Mouse (Mus musculus) inflammation-experienced regulatory T-cells, adult 6 months (primary cell): ENCODE data around the gene Slc16a13. TPM values are rescaled to one million over a fixed set of nuclear protein-coding genes. Genes with fewer than 3 reads are reported as not detected.

ENCODE experiments used
- ATAC-seq: one replicate; pipeline ENCODE4 v1.8.0; 2017
- polyA plus RNA-seq, 3 experiments: library from polyadenylated mRNA; unstranded; fragments of 100-300 nt; shearing (Covaris generic); gene quantifications; one replicate each; pipeline ENCODE4 v1.2.1; 2017

Slc16a13 gene
- polyA plus RNA-seq, 3 experiments from 2014 or later = 2.3 to 4.3 (median 3.2) TPM

DNA sequence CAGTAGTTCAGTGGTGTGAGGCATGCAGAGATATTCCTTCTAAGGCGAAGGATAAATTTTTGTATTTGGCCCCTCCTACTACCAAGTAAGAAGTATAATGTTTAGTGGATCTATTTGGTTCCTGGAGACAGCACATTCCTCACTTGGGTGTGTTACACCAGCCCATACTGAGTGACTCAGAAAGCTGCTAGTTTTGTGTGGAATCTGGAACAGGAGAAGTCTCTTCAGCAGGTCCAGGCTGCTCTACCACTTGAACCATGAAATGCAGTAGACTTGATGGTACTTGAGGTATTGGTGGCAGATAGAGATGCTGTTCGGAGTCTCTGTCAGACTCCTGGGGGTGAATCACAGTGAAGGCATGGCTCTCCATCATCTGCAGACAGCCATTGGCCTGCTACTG lies 10.2 kb downstream of the Slc16a13 start:
- no peak for ATAC-seq

DNA sequence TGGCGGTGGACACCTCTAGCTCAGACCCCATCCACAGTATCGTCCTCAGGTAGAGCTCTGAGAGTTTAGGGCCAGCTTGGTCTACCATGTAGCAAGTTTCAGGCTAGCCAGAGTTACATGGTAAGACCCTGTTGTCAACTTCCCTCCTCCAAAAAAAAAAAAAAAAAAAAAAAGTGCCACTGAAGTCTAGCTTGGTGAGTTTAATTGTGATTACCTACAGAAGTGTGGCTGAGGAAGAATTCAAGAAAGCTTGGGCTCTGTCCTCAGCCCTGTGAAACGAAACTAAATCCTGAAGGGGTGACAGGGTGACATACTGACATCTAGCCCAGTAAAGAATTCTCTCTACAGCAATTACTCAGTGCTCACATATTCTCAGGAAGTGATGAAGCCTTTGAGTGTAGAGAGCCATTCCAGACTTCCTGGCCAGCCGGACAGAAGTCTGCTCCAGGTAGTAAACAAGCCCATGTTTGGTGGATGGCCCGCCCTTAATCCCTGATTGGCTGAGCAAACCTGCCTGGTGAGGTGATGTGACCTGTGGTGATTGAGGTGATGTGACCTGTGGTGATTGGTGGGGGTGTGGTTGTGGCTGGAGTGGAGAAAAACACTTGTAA lies 12.0 kb downstream of the Slc16a13 start:
- ATAC-seq = no peak

DNA sequence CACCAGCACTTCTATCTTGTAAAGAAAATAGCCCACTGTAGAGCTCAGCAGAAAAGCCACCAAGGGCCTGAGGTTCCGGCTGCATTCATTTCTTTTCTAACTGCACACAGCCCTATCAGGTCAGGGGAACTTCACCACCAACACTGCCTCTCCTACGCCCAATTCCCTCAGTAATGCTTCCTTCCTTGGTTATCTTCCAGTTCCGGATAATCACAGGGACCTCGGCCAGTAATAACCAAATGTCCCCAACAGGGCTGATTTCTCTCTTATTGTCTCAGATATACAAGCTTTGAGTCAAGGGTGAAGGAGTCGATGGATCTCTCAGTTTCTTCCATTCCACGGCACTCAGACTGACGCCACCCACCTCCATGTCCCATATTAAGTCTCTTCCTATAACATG lies 13.6 kb downstream of the Slc16a13 start:
- ATAC-seq = no peak

DNA sequence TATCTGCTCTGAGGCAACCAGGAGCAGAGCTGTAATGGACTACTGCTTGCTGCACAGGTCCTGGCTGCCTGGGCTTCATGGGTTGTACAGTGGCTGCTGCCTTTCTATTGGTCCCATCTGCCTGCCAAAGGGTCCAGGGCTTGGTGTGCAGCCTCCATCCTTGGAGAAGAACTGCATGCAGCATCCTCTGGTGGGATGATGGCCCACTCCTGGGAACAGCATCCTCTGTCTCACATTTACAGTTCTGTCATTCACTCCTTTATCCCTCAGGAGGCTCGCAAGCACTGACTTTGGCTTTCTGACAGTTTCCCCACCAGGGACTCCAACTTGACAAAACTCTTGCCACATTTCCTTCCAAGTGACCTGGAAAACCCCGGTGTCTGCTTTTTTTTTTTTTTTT lies 14.1 kb downstream of the Slc16a13 start:
- no peak for ATAC-seq

DNA sequence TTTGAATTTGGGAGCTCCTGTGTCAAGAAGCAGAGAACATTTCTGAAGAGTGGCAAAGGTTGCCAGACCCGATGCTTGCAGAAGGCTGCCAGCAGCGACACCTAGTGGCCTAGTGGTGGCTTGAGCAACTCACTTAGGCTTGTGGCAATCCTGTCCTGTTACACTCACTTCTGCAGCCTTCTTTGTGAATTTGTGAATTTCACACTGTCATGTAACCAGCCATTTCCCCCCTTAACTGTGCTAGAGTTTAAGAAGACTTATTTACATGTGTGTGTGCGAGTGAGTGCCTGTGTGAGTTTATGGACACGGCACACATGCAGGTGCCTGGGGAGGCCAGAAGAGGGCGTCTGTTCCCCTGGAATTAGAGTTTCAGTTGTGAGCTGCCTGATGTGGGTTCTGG lies 19.2 kb downstream of the Slc16a13 start:
- no peak for ATAC-seq

DNA sequence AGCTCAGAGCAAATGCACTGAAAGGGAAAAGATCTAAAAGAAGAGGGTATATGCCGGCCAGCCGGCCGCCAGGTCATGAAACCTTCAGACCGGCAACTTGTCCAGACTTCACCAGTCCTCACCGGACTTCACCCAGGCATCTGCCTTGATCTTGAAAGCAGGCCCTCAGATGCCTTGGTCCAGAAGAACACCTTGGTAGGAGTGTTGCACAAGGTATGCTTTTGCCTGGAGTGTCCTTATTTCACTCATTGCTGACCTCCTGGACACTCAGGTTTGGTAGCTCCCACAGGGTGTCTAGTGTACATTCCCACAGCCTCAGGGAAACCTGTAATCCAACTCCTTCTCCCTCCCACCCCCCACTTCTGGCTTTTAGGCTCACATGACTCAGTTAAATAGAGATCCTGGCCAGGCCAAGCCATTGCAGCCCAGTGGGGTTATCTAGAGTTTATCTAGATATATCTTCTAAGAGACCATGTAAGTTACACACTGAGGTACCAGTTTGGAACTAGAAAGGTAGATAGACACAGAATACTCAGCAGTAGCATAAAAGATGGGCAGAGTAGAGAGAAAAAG lies 20.7 kb downstream of the Slc16a13 start:
- ATAC-seq = no peak

DNA sequence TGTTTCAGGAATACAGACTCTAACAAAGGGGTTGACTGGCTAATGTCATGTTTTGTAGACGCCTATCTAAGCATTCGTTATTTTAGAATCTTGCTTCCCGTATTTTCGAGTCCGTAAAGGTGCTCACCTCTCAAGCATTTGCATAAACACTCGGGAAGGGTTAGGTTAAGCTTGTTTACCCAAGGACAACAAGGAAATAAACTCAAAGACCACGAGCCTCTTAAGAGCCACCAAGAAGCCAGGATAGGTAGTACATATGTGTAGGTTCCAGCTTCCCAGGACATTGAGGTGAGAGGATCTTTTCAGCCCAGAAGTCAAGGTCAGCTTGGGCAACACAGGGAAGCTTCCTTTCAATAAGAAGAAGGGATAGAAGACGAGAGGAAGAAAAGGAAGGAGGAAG lies 21.8 kb downstream of the Slc16a13 start:
- no peak for ATAC-seq

DNA sequence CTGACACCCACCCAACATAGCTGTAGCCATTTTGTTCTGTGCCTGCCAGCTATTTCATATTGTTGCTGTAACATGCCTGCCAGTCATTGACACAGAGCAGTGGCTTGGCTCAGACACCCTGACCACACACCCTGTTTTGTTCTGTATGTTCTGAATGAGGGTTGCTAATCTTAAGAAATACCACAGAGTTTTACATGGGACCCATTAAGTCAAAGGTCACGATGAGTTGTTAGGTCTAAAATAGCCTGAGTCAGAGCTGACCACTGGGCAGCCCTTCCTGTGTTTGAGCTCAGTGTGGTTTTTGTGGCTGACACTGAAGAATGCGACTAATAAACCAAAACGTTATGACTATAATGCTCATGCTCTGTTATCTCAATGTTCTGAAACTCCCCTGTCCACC lies 22.5 kb downstream of the Slc16a13 start:
- no peak for ATAC-seq

DNA sequence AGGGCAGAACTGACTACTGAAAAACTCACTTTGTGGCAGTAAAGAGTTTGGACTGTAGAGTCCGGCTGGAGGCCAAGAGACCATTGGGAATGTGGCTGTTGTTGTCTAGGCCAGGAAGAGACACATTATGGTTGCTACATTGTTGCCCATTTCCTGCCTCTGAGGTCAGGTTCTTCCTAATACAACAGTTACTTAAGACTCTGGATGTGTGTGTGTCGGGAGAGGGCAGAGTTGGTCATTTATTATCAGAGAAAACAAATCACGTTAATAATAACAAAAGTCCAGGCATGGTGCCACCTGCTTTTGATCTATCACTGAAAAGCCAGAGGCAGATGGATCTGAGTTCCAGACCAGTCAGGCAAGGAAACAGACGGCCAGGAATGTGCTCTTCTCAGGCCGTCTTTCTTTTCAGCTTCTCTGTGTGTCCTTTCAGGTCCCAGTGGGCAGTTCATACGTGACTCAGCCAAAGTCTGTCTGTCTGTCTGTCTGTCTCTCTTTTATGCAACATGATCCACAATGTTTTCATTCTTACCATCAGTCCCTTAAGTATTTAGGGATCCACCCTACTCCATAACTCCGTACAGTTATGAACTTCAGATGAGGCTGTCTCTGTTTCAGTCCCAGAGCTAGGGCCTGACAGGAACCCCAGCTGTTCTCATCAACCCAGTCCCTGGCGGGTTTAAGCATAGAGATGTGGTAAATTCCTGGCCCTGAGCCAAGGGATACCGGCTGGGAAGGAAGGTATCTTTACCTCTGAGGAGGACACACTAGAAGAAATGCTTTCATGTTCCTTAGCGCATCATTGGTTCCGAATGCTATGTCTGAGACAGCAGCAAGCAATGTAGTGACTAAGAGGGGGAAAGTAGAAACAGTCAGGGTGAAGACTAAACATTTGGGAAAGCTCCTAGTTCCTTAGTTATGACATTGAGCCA lies 27.2 kb downstream of the Slc16a13 start:
- no peak for ATAC-seq

DNA sequence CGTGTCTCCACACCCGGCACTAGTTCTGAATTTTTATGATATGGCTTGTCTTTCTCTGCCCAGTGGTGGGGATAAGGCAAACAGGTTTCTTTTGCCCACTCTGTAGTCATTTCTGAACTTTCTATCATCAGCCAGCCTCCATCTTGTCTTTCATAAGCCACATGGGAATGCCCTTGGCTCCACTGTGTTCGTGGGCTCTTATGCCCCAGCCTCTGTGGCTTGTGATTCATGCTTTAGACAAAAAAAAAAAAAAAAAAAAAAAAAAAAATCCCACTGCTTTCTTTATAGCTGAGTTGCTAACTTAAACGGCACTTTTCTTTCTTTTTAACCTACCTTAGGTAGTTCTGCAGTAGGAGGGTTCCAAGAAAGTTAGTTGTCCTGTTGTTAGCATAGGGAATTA lies 28.7 kb downstream of the Slc16a13 start:
- no peak for ATAC-seq

DNA sequence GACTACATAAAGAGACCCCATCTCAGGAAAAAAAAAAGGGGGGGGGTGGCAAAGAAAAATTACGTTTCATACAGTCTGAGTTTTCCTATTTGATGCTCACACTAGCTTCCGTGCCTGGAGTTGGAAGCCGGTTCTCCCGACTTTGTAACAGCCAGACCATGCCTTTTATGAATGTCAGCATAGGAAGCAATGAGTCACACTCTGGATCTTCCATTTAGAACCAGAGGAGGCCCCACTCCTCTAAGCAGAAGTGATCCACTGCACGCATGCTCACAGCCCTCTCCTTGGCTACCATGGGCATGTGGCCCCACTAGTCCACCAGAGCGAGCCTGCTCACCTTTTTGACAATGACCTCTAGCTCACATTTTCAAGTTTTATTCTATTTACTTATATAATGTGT lies 29.7 kb downstream of the Slc16a13 start:
- no peak for ATAC-seq

DNA sequence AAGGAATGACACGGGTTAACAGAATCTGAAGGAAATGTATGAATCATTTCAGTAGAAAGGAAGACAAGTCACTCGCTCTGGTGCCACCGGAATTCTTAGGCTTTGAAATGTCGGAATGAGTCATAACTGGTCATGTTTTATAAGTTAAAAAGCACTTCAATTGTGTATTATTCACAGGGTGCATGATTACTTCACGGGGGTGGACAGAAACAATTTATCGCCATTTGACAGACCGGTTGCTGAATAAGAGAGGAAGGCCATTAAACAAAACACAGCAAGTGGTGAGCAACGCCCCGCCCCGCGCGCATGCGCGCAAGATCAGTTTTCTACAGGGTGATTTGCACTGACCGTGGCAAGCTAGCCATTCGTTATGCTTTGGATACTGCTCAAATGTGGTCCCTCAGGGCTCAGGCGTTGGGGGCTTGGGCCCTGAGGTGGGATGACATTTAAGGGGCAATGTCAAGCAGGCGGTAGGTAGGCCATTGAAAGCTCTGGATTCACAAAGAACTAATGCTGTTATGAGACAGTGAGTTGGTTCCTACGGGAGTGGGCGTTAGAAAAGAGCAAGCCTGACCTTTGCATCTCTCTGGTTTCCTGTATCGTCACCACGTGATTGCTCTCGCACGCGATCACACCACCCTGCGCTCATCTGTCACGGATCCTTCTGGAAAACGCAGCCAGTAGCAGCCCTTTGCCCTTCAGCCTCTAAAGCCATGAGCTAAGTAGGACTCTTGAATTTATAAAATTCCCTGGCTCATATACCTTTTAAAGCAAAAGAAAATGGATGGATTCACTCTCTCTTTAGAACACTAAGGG lies 31.3 kb downstream of the Slc16a13 start:
- peak; percentile 54 for ATAC-seq

DNA sequence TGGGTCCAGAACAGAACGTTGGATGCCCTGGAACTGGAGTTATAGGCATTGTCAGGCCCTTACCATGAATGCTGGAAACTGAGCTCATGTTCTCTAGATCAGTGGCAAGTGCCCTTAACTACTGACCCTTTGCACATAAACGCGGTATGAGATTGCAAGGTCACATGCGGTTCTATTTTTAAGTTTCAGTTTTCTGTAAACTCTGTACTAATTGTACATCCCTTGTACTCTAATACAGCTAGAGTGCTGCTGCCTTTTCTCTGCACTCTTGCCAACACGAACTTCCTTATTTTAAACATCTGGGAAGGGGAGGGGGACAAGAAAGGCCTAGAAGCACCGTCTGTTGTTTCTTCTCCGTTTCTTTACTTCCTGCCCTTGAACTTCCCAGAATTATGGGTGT lies 35.7 kb downstream of the Slc16a13 start:
- no peak for ATAC-seq

DNA sequence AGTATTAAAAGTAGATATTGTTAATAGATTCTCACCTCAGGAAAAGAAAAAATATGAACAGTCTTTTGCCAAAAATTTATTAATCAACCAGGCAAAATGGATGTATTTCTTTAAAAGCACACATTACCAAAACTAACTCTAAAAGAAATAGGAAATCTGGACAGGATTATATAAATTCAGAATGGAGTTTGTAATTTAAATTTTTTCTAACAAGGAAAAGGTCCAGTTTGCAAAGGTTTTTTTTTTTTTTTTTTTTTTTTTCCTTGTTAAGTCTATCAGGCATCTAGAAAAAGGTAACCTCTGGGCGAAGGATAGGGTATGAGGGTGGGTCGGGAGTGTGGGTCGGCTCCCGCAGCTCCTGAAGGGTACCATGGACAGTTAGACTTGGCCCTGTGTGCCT lies 40.4 kb downstream of the Slc16a13 start:
- ATAC-seq = no peak

DNA sequence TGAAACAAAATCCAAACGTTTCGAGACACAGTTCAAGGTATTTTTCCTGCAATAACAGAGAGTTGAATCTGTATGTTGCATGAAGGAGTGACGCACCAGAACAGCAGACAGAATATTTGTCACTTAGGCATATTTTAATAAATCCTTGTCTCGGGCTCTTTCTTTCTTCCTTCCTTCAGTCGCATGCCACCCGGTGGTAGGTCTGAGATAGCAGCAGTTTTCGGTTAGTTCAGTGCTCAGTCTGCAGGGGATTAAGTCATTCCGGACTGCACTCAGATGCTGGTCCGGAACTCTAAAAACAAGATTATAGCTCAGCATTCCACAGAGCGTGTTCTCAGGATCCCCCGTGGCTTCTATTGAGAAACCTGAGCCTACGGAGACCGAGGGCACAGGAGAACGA lies 41.5 kb downstream of the Slc16a13 start:
- ATAC-seq = no peak

DNA sequence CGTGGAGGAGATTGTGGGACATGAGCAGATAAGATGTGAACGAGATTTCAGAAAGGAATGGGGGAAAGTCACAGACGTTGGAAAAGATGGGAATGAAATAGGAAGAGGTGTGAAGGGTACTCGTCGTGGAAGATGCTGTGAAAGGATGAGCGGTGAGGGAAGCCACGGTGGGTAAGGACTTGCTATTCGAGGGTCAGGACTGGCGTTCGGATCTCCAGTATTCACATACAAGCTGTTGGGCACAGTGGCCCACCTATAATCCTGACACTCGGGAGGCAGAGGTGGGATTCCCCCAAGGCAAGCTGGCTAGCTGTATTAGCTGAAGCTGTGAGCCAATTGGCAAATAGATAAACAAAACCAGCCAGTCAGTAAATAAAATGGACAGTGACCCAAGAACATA lies 42.1 kb downstream of the Slc16a13 start:
- ATAC-seq = no peak

DNA sequence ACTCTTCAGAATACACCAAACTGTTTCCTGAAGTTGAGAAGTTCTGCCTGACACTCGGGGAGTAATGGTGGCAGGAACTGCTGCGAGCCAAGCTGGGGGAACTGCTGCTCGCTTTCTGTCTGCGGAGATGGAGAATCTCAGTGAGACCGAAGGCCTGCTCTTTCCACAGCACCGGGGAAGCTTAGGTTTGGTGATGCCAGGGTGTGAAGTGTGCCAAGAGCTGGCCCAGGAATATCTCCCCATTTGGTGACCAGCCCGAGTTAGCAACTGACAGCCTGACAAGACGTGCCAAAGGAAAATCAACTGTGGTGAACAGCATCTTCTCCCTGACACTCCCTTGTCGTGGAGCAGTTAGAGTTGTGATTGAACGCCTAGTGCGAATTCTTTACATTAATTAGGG lies 42.6 kb downstream of the Slc16a13 start:
- ATAC-seq = no peak

DNA sequence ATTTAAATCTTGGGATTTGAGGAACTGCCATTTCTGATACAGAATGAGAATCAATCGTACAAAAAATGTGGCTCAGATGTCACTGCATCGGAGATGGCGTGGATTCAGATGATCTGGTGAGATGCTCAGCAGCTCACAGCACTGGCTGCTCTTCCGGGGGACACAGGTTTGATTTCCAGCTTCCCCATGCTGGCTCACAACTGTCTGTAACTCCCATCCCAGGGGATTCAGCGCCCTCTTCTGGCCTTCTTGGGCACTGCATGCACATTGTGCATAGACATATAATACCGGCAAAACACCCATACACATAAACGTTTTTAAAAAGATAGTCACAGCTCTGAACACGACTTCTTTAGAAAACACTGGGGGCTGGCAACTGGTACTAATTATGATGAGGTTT lies 43.2 kb downstream of the Slc16a13 start:
- no peak for ATAC-seq

DNA sequence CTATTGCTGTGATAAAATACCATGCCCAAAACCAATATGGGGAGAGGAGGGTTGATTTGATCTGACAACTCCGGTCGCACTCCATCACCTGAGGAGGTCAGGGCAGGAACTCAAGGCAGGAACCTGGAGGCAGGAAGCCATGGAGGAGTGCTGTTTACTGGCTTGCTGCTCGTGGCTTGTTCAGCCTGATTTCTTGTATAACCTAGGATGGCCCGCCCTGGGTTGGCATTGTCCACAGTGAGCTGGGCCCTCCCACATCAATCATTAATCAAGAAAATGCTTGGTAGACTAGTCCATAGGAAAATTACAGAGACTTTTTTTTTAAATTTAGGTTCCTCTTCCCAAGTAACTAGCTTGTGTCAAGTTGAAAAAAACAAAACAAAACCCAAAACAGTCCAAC lies 46.4 kb downstream of the Slc16a13 start:
- ATAC-seq = no peak

DNA sequence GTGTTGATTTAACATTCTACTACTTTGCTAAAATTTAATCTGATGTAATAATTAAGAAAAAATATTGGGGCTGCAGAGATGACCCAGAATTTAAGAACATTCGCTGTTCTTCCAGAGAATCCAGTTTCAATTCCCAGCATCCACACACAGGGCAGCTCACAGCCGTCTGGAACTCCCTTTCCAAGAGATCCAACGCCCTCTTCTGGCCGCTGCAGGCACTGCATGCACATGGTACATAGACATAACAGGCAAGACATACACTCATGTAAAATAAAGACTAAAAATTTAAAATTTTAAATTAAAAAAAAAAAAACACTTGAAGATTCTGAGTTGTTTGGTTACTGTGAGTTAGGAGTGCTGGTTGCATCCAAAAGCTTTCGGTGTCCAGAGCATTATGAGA lies 48.6 kb downstream of the Slc16a13 start:
- ATAC-seq = no peak

DNA sequence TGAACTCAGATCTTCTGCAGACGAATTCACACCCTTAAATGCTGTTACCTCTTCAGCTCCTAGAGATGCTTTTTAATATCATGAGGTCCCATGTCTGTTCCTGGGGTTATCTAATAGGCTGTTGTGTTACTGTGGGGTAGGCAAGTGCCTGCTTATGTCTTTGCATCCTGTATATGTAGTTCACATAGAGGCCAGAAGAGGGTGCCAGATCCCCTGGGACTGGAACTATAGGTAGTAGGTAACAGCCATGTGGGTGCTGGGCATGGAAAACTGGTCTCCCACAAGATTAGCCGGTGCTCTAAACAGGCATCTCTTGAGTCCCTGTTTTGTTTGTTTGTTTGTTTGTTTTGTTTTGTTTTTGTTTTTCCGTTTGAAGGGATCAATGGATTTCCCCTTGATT lies 49.0 kb downstream of the Slc16a13 start:
- ATAC-seq = no peak

DNA sequence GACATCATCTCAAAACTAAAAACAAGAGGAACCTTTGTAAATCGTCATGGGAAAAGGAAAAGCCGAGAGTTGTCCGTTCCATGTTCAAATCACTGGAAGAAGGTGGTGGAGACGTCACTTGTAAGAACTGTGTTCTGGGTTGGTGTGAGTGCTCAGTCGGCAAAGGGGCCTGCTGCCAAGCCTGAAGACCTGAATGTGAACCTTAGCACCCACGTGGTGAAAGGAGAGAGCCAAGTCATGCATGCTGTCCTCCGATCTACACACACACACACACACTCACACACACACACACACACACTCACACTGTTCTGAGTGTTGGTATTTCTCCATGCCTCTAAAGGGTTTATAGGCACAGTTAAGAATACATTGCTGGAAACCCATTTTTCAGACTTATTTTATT lies 49.7 kb downstream of the Slc16a13 start:
- no peak for ATAC-seq

DNA sequence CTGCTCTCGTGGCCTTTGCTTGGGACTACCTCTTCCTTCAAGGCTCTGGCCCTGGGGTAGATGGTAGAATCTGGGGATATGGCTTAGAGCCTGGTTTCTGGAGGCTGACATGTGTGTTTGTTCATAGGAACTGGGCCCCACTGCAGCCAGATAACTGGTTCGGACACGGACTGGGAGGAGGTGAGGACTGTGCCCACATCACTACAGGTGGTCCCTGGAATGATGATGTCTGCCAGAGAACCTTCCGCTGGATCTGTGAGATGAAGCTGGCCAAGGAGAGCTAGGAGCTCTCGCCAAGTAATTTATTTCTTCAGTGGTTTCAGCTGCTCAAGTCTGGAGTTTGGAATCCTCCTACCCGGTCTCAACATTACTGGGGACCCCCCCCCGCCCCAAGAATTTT lies 50.6 kb downstream of the Slc16a13 start:
- ATAC-seq = no peak
